Mouse (Mus musculus): ENCODE data around the gene Rtcb. TPM values are rescaled to one million over a fixed set of nuclear protein-coding genes. Genes with fewer than 3 reads are reported as not detected.

The Rtcb gene
- polyA plus RNA-seq (2015; fragmentation: Nextera tagmentation; extraction: Ambion mirVana): 196 and 197 TPM in 2 replicates

DNA sequence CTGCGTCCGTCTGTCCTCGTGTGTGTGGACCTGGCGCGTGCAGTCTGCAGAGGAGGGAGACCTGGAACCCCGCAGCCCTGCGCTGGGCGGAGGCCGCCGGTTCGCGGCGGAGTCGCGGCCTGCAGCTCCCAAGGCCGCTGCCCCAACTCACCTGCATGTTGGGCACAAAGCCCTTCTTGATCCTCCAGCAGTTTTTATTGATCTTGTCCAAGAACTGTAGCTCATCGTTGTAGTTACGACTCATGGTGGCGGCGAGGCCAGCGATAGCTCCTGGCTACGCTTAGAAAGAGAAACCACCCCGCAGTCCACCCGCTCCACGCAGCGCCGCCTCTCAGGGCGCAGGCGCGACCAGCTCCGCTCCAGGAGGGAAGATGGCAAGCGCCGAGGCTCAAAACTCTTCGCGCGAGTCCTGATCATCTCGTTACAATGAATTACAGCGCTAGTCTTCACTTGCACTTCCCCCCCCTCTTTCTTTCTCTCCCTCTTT, at the start of gene Rtcb:
Gene Rtcb, minus strand, starts transcription at position 360 of the 487 bp plus-strand sequence.
- H3K4me3 ChIP-seq (ENCODE audit: low read length): peak within 1 kb of the TSS; percentile 59
- H3K36me3 ChIP-seq (ENCODE audit: insufficient read depth, low read length): peaks cover 24% of the 10 kb centered on the region
- peak within 1 kb of the TSS; percentile 89 for H3K4me2 ChIP-seq (replicated peaks; ENCODE audit: low read depth, low read length)
- H3K27me3 ChIP-seq (ENCODE audit: insufficient read depth, low read length): no peaks in the 10 kb centered on the region
- no peaks in the 10 kb centered on the region for H3K9me3 ChIP-seq (ENCODE audit: low read length)
- peak within 1 kb of the TSS; percentile 60; the same call in 1 of the 2 replicates for H3K27ac ChIP-seq (ENCODE audit: low read length)
- H3K9ac ChIP-seq (replicated peaks; ENCODE audit: low read length): peak within 1 kb of the TSS; percentile 72
- peak; percentile 88 for ATAC-seq (ENCODE audit: low FRiP score, low TSS enrichment)
- under 1% methylated on average over 38 of the region's 38 CpGs for WGBS
- H3K4me1 ChIP-seq (ENCODE audit: insufficient read depth, low read length): peaks cover 6% of the 10 kb centered on the region; the same call in 1 of the 2 replicates

DNA sequence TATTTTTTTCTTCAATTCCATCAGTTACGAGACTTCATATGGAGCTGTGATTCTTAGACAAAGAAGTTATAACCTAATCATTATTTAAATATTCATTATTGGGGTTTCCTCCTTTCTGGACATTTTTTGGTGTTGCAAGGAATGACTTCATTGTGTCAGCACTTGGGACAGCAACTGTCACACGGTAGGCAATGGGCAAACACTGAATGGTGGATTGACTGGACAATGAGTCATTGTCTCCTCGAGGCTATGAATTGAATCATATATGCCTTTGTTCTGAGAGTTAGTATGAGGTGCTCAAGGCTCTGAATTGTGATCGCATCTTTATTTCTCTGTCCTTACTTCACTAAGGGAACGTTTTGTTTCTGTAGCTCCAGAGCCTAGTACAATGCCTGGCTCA, 48.8 kb upstream of the Rtcb start:
- peaks cover 6% of the 10 kb centered on the region; the same call in 1 of the 2 replicates for H3K4me1 ChIP-seq (ENCODE audit: insufficient read depth, low read length)
- H3K4me3 ChIP-seq (ENCODE audit: low read length): no peak overlapping the region
- WGBS: 82% methylated on average over 5 of the region's 5 CpGs
- H3K4me2 ChIP-seq (replicated peaks; ENCODE audit: low read depth, low read length): no peak overlapping the region
- no peak overlapping the region for H3K9ac ChIP-seq (replicated peaks; ENCODE audit: low read length)
- H3K9me3 ChIP-seq (ENCODE audit: low read length): no peaks in the 10 kb centered on the region
- H3K27me3 ChIP-seq (ENCODE audit: insufficient read depth, low read length): peaks cover 7% of the 10 kb centered on the region; the same call in 1 of the 2 replicates
- no peaks in the 10 kb centered on the region for H3K36me3 ChIP-seq (ENCODE audit: insufficient read depth, low read length)
- no peak for ATAC-seq (ENCODE audit: low FRiP score, low TSS enrichment)
- H3K27ac ChIP-seq (ENCODE audit: low read length): no peak overlapping the region

DNA sequence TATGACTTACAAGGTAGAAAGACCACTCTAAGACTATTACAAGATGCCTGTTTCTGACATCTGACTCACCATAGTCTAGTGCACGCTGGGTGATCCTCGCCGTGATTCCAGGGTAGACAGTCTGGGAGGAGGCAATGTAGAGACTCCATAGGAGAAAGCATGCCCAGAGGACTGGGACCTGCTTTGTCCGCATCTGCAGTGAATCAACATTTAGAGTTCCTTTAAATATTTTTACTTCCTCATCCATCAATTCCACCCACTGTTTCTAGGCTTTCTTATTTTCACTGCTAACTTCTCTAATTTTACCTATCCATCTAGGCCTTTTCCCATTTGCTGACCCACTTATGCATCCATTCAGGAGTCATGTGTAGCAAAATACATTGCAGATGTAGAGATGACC, 42.8 kb upstream of the Rtcb start:
- H3K4me2 ChIP-seq (replicated peaks; ENCODE audit: low read depth, low read length): no peak overlapping the region
- H3K9me3 ChIP-seq (ENCODE audit: low read length): no peaks in the 10 kb centered on the region
- H3K27ac ChIP-seq (ENCODE audit: low read length): no peak overlapping the region
- no peaks in the 10 kb centered on the region for H3K27me3 ChIP-seq (ENCODE audit: insufficient read depth, low read length)
- 95% methylated on average over 4 of the region's 4 CpGs for WGBS
- ATAC-seq (ENCODE audit: low FRiP score, low TSS enrichment): no peak
- H3K4me1 ChIP-seq (ENCODE audit: insufficient read depth, low read length): no peaks in the 10 kb centered on the region
- H3K9ac ChIP-seq (replicated peaks; ENCODE audit: low read length): no peak overlapping the region
- H3K4me3 ChIP-seq (ENCODE audit: low read length): no peak overlapping the region
- no peaks in the 10 kb centered on the region for H3K36me3 ChIP-seq (ENCODE audit: insufficient read depth, low read length)

DNA sequence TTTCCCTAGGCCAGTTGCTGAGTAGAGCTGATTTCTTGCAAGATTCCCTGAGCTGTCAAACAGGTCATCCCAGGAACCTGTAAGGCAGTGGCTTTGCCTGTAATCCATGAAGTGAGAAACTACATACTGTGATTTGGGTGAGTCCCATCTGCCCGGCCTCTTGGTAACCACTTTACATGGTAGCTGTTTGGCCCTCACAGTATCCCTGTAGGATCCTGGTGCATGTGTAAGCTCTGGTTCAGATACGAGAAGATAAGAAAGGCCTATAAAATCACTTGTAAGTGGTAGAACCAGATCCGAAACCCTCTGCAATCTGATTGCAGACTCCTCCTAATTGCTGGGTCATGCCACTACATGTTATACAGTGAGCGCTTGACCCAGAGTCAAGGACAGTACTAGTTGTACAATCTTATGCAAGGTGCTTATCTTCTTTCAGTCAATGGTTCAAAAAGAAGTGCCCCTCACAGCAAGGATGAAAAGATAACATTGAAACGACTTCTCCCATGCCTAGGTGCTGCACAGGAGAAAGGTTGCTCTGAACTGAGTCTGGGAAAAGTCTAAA, 37.0 kb upstream of the Rtcb start:
- WGBS: 80% methylated on average over 5 of the region's 5 CpGs
- ATAC-seq (ENCODE audit: low FRiP score, low TSS enrichment): no peak
- H3K4me1 ChIP-seq (ENCODE audit: insufficient read depth, low read length): no peaks in the 10 kb centered on the region; the same call in 1 of the 2 replicates
- H3K9ac ChIP-seq (replicated peaks; ENCODE audit: low read length): no peak overlapping the region
- no peak overlapping the region for H3K27ac ChIP-seq (ENCODE audit: low read length)
- H3K27me3 ChIP-seq (ENCODE audit: insufficient read depth, low read length): no peaks in the 10 kb centered on the region
- no peaks in the 10 kb centered on the region for H3K9me3 ChIP-seq (ENCODE audit: low read length)
- H3K36me3 ChIP-seq (ENCODE audit: insufficient read depth, low read length): no peaks in the 10 kb centered on the region
- no peak overlapping the region for H3K4me3 ChIP-seq (ENCODE audit: low read length)
- no peak overlapping the region for H3K4me2 ChIP-seq (replicated peaks; ENCODE audit: low read depth, low read length)

DNA sequence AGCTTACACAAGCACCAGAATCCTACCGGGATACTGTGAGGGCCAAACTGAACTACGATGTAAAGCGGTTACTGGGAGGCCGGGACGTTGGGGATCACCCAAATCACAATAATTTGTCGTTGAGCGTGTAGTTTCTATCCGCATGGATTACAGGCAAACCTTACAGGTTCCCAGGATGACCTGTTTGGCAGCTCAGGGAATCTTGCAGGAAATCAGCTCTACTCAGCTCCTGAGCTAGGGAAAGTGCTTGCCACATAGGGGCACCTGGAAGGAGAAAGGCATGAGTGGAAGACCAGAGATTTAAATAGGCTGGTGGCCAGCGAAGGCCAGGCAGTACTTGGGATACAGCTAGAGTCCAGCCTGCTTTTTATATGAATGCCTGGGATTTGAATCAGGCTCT, 36.2 kb upstream of the Rtcb start:
- Histone ChIP-seq H3K4me3 (ENCODE audit: low read length) (no peak overlapping the region), H3K4me1 (ENCODE audit: insufficient read depth, low read length) (no peaks in the 10 kb centered on the region; the same call in 1 of the 2 replicates), H3K36me3 (ENCODE audit: insufficient read depth, low read length) (no peaks in the 10 kb centered on the region), H3K9ac (replicated peaks; ENCODE audit: low read length) (no peak overlapping the region), H3K27me3 (ENCODE audit: insufficient read depth, low read length) (no peaks in the 10 kb centered on the region), H3K9me3 (ENCODE audit: low read length) (no peaks in the 10 kb centered on the region), H3K4me2 (replicated peaks; ENCODE audit: low read depth, low read length) (no peak overlapping the region), H3K27ac (ENCODE audit: low read length) (no peak overlapping the region)
- WGBS: 88% methylated on average over 9 of the region's 9 CpGs
- ATAC-seq (ENCODE audit: low FRiP score, low TSS enrichment): no peak

DNA sequence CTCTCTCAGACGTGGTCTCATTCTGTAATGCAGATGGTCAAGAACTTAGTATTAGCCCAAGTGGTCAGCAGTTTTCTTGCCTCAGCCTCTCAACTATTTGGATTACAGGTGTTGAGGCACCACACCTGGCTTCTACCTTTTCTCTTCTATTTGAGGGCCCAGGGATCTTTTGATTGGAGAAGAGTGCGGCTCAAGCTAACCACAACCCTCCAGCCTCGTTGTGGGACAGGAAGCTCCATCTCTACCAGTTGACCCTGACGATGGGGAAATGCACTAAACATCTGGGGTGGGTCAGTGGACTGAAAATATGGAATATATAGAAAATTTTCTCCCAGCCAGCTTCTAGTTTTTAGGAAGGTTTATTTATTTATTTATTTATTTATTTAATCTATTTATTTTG, 34.8 kb upstream of the Rtcb start:
- H3K27ac ChIP-seq (ENCODE audit: low read length): no peak overlapping the region
- 80% methylated on average over 4 of the region's 4 CpGs for whole genome bisulfite sequencing
- no peaks in the 10 kb centered on the region; the same call in 1 of the 2 replicates for H3K4me1 ChIP-seq (ENCODE audit: insufficient read depth, low read length)
- no peaks in the 10 kb centered on the region for H3K36me3 ChIP-seq (ENCODE audit: insufficient read depth, low read length)
- no peak overlapping the region for H3K4me3 ChIP-seq (ENCODE audit: low read length)
- no peaks in the 10 kb centered on the region for H3K9me3 ChIP-seq (ENCODE audit: low read length)
- no peaks in the 10 kb centered on the region for H3K27me3 ChIP-seq (ENCODE audit: insufficient read depth, low read length)
- ATAC-seq (ENCODE audit: low FRiP score, low TSS enrichment): no peak
- no peak overlapping the region for H3K9ac ChIP-seq (replicated peaks; ENCODE audit: low read length)
- no peak overlapping the region for H3K4me2 ChIP-seq (replicated peaks; ENCODE audit: low read depth, low read length)

DNA sequence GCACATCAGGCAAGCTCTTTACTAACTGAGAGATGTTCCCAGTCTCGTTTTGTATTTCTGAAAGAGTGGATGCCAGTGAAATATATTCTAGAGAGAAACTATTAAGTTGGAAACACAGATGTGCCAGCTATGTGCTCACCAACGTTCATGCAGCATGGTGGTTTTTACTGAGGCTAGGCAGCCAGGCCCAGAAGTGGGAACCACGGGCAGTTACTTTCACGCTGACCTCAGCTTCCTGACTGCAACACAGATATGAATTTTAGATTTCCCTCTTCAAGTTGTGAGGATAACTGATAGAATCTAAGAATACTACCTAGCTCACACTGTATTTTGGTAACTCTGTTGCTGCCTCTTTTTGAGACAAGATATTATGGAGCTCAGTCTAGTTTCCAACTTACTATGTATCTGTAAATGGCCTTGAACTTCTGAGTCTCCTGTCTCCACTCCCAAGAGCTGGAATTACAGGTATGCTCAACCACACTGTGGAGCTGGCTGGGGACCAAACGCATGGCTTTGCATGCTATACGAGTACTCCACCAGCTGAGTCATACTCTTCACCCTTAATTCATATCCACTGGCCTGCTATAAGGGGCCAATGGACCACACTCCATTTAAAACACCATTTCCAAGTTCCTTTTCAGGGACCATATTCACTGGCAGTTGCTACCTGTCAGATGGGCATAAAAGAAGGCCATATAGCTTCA, 31.9 kb upstream of the Rtcb start:
- WGBS: 73% methylated on average over 6 of the region's 6 CpGs

DNA sequence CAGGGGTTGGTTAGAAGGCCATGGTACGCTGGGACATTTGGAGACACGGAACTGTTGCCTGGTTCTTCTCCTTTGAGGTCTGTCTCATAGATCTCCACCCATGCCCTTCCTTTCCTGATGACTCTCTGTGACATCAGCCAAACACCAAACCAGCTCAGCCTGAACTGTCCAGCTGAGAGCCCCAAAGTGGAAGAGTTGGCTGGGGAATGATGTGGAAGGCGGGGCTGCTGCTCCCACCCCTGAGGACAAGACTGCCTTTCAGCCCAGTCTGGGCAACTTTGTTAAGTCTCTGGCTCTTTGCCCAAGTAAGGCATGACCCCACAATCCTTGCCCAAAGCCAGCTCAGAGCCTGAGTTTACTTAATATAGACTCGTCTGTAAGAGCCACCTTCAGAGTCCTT, 15.3 kb upstream of the Rtcb start:
- Histone ChIP-seq H3K36me3 (ENCODE audit: insufficient read depth, low read length) (no peaks in the 10 kb centered on the region), H3K4me1 (ENCODE audit: insufficient read depth, low read length) (0 out of 2 replicates have a peak, but pooled peaks cover 2% of the 10 kb centered on the region), H3K4me2 (replicated peaks; ENCODE audit: low read depth, low read length) (no peak overlapping the region), H3K27ac (ENCODE audit: low read length) (no peak overlapping the region), H3K27me3 (ENCODE audit: insufficient read depth, low read length) (no peaks in the 10 kb centered on the region), H3K9ac (replicated peaks; ENCODE audit: low read length) (no peak overlapping the region), H3K4me3 (ENCODE audit: low read length) (no peak overlapping the region), H3K9me3 (ENCODE audit: low read length) (no peaks in the 10 kb centered on the region)
- no peak for ATAC-seq (ENCODE audit: low FRiP score, low TSS enrichment)
- 81% methylated on average over 4 of the region's 4 CpGs for WGBS

More for the DNA sequence above, 31.9 kb upstream of the Rtcb start:
- Histone ChIP-seq H3K9ac (replicated peaks; ENCODE audit: low read length) (no peak overlapping the region), H3K27ac (ENCODE audit: low read length) (no peak overlapping the region), H3K4me2 (replicated peaks; ENCODE audit: low read depth, low read length) (no peak overlapping the region), H3K27me3 (ENCODE audit: insufficient read depth, low read length) (no peaks in the 10 kb centered on the region), H3K4me3 (ENCODE audit: low read length) (no peak overlapping the region), H3K36me3 (ENCODE audit: insufficient read depth, low read length) (no peaks in the 10 kb centered on the region), H3K4me1 (ENCODE audit: insufficient read depth, low read length) (no peaks in the 10 kb centered on the region), H3K9me3 (ENCODE audit: low read length) (no peaks in the 10 kb centered on the region)
- no peak for ATAC-seq (ENCODE audit: low FRiP score, low TSS enrichment)

DNA sequence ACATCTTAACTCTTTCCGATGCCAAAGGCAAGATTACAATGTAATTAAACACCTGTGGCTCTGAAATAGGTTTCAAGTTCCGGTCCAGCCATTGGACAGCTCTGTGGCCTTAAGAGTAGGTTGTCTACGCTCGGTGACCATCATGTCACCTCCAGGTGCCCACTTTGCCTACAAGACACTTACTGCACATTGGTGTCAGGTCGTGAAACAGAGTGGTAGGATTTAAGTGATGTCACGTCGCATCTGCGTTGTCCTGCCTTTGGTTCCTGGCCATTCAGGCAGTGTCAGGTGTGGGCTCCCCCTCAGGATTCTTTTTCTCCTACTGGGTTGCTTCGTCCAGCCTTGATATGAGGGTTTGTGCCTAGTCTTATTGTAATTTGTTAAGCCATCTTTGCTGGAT, 14.2 kb upstream of the Rtcb start:
- WGBS: 88% methylated on average over 9 of the region's 9 CpGs
- no peaks in the 10 kb centered on the region for H3K27me3 ChIP-seq (ENCODE audit: insufficient read depth, low read length)
- 0 out of 2 replicates have a peak, but pooled peaks cover 2% of the 10 kb centered on the region for H3K4me1 ChIP-seq (ENCODE audit: insufficient read depth, low read length)
- H3K4me2 ChIP-seq (replicated peaks; ENCODE audit: low read depth, low read length): no peak overlapping the region
- H3K36me3 ChIP-seq (ENCODE audit: insufficient read depth, low read length): no peaks in the 10 kb centered on the region
- ATAC-seq (ENCODE audit: low FRiP score, low TSS enrichment): no peak
- no peaks in the 10 kb centered on the region for H3K9me3 ChIP-seq (ENCODE audit: low read length)
- no peak overlapping the region for H3K27ac ChIP-seq (ENCODE audit: low read length)
- H3K9ac ChIP-seq (replicated peaks; ENCODE audit: low read length): no peak overlapping the region
- H3K4me3 ChIP-seq (ENCODE audit: low read length): no peak overlapping the region
